Mouse (Mus musculus): ENCODE measurements around the gene Zkscan17.
"Not testable (repeated sequence)": the region's sequence is repeated elsewhere in the genome, so short reads cannot be mapped to it uniquely, and the experiment has no call there.

The Zkscan17 gene

DNA sequence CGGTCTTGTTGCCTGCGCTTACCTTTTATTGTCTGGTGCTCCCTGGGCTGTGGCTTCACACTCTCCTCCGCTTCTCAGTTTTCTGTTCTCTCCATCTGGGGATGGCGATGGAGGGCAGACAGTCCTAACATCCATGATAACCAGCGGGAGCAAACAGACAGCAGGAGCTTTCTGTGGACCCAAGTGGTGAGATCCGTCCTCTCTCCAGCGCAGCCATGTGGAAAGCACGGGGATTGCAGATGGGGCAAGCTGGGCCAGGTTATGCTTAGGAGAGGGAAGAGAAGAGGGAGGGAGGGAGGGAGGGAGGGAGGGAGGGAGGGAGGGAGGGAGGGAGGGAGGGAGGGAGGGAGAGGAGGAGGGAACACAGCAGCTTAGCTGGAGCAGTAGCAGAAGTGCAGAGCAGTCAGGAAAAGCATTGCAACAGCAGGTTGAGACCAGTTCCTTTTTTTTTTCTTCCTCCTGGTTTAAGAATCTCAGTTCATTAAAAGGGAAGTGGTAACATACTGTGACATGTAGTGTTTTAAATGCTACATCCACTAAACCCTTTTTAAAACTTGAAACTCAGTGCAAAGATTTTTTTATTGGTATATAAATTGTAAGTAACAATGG, at the start of gene Zkscan17:
TSS of gene Zkscan17 (minus strand) at position 280 of the 609 bp plus-strand sequence.
- peak; percentile 75 for DNase-seq (ENCODE audit: low read depth)

DNA sequence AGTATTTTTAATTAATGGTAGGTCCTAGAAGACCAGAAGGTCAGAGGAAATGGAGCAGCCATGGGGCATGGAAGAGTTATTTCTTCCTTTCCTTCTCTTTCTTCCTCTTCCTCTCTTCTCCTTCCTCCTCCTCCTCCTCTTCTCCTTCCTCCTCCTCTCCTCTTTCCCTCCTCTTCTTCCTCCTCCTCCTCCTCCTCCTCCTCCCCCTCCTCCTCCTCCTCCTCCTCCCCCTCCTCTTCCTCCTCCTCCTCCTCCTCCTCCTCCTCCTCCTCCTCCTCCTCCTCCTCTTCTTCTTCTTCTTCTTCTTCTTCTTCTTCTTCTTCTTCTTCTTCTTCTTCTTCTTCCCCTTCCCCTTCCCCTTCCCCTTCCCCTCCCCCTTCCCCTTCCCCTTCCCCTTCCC, 49.6 kb upstream of the Zkscan17 start, which contains the start of gene Olfr222:
TSS of gene Olfr222 (minus strand) at position 101 of the 400 bp plus-strand sequence.
- not testable (repeated sequence) for DNase-seq (ENCODE audit: low read depth)

DNA sequence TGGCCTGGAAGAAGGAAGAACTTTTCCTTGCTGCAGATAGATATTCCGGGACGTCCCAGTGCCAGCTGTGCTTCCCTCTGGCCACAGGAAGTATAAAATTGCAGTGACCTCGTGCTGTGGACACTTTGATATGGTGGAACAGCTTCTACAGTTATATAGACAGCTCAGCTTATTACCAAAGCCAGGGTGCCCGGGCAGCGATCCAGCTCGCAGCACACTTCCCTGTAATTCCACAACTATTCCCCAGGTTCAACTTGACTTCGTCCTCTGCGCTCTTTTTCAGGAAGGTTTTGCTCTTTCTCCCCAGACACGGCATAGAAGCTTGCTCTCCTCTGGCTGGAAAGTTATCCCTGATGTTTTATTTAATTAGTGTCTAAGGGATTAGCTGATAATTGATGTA, 49.2 kb upstream of the Zkscan17 start:
- DNase-seq (ENCODE audit: low read depth) = no peak

DNA sequence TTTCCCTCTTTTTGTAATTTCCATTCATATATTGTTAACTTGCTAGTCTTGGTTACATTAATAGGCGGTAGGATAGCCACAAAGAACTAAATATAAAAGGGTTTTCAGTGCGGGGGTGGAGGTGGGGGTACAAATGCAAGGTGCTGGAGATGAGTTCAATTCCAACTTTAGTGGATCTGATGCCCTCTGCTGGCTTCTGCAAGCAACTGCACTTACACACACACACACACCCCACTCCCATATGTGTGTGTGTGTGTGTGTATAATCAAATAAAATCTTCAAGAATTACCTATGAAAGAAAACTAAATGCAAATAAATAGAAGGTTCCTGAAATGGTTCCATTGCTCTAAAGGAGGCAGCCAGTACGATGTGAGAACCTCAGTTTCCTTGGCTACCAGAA, 42.8 kb upstream of the Zkscan17 start:
- peak; percentile 49 for DNase-seq (ENCODE audit: low read depth)

- no peak for DNase-seq (ENCODE audit: low read depth)
Measured at GRCm38 (mm10) chr11:59562837-59563236, 36.3 kb upstream of the Zkscan17 start.

DNA sequence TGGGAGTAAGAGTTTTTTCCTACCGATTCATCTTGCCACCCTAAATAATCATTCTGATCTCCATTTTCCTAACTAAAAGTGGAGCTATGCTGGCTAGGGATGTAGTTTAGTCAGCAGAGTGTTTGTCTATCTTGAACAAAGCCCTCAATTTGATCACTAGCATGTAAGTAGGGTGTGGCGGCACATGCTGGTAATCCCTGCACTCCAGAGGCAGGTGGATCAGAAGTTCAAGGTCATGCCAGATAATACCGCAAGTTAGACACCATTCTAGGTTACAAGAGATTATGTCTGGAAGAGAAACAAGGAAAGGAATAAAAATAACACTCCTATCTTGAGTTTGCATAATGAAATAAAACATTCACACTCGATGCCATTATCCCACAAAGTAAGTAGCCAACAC, 35.8 kb upstream of the Zkscan17 start:
- DNase-seq (ENCODE audit: low read depth) = no peak

GRCm38 (mm10) chr11:59560906-59561305, 34.4 kb upstream of the Zkscan17 start:
- DNase-seq (ENCODE audit: low read depth) = no peak

GRCm38 (mm10) chr11:59554535-59554934, 28.0 kb upstream of the Zkscan17 start:
- no peak for DNase-seq (ENCODE audit: low read depth)

DNA sequence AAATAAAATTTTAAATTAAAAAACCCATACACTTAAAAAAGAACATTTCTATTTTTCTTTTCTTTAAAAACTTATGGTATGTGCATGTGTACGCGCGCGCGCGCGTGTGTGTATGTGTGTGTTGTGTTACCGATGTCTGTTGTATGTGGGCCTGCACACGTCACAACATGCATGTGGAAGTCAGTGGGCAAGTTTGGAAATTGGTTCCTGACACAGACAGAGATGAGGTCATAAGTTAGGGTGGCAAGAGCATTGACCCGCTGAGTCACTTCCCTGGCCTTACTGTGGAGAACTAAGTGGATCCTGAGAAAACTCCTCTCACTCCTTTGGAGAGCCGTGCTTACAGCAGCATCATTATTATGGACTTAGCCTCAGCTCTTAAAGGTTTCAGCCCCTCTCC, 27.6 kb upstream of the Zkscan17 start:
- peak; percentile 42 for DNase-seq (ENCODE audit: low read depth)

DNA sequence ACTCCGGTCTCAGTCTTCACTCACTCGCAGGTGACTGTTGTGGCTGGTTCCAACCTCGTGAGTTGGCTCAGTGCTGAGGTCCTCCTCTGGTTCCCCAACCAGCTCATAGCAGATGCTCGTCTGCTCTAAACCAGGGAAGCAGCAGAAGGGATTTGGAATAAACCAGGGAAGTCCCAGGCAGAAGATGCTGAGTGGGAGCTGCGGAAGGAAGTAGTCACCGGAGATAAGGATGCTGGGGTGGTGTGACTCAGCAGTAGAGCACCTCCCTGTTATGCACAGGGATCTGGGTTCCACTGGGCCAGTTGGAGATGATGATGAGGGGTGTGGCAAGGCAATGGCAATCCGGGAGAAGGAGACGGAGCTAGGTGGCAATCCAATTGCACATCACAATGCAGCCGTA, 17.5 kb upstream of the Zkscan17 start:
- DNase-seq (ENCODE audit: low read depth) = no peak

GRCm38 (mm10) chr11:59543376-59543775, 16.8 kb upstream of the Zkscan17 start:
- DNase-seq (ENCODE audit: low read depth) = peak; percentile 58

DNA sequence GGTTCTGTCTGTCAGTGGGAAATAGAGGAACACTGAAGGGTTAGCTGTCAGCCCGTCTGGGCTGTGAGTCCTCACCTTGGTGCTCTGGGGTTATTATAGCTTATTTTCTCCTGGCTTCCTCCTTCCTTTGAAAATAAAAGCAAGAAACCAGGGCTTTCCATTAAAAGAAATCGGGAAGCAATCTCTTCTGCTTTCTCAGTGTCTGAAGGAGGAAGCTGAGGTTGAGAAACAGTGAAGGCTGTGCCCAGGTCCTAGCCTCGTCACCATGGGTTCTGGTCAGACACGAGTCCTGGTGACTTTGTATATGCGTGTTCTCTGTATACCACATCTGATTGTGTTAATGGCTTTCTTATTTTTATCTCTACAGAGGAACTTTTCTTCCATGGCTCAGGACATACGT, 15.9 kb upstream of the Zkscan17 start:
- peak; percentile 62 for DNase-seq (ENCODE audit: low read depth)

- peak; percentile 78 for DNase-seq (ENCODE audit: low read depth)
Measured at GRCm38 (mm10) chr11:59541324-59541723, 14.8 kb upstream of the Zkscan17 start, which contains the start of gene Nlrp3. TSS of gene Nlrp3 (plus strand) at chr11:59541568.

GRCm38 (mm10) chr11:59540123-59540522, 13.6 kb upstream of the Zkscan17 start:
- DNase-seq (ENCODE audit: low read depth) = peak; percentile 52

GRCm38 (mm10) chr11:59538387-59538786, 11.8 kb upstream of the Zkscan17 start:
- peak; percentile 45 for DNase-seq (ENCODE audit: low read depth)

DNA sequence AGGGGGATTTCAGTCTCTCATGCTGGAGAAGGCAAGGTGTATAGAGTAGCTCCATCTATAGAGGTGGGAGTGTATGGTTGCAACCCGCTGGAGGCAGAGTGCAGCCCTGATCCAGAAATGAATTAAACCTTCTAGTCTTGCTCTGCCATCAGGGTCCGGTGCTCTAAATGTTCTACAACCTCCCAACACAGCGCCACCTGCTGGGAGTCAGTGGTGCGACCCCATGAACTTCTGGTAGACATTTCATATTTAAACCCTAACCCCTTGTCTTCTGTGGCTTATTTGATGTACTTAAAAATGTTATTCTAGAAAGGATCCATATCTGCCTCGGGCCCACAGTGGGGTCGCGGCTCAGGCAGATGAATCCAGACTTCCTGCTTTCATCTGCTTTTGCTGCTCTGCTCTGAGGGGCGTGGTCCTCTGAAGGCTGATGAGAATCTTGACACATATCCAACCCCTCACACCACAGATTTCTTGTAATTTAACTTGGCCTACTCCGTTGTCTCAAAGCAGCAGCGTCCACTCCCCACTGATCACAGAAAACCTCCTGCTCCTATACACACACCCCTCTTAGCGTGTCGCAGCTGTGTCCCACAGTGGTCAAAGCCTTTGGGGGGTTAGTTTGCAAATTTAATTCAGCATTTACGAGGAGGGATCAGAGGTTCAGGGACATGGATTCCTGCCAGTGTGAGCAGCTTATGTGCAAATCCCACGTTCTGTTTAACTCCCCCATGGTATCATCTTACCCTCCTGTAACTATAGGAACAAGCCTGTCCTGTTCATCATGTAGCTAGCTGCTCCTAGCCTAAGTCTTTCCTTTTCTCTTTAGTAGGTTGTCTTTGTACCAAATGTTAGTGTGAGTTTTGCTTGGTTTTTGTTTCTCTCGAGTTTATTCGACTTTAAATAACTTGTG, 10.9 kb upstream of the Zkscan17 start:
- DNase-seq (ENCODE audit: low read depth) = peak; percentile 32

DNA sequence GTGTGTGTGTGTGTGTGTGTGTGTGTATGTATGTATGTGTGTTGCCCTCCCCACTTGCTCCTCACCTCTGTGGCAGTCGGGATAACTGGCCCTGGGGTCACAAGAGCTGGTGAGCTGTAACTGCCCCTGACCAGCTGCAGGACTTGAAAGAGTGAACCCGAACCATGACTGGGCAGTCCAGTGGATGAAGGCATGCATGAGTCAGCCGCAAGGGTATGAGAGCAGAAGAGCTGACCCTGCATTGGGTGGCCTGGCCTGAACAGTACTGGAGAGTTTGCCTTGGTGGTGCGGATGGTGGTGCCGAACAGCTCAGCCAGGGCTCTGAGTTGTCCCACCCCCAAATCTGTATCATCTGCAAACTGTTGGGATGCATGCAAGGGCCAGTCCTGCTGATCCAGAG, 5.0 kb upstream of the Zkscan17 start:
- no peak for DNase-seq (ENCODE audit: low read depth)

DNA sequence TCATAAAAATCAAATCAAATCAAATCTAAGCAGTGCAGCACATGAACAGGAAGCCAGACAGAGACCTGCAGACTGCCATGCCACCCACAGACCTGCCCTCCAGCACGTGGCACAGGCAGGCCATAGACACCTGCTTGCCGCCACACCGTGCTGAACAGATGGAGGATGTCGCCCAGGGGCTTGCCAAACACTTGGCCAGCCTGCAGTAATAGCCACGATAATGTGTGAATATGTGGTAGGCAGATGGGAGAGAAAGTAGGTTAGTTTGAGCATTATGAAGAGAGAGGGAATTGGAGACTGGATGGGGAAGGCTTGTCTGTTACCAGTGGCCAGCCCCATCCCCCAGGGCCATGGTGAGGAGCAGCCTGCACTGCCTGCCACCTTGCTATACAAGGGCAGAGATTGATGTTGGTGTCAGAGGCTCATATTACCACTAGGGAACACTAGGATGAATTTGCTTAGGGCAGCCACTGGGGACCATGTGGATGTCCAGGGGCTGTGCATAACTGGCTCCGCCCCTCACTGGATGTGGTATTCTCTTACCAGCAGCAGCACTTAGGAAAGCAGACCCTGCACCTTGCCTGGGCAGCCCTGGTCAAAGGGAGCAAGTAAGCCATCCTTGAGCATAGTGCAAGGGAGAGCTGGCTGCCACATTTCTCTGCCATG, 4.5 kb upstream of the Zkscan17 start:
- no peak for DNase-seq (ENCODE audit: low read depth)

GRCm38 (mm10) chr11:59530221-59530620, 3.7 kb upstream of the Zkscan17 start:
- no peak for DNase-seq (ENCODE audit: low read depth)

GRCm38 (mm10) chr11:59525237-59525636, 1.3 kb downstream of the Zkscan17 start:
- peak; percentile 90 for DNase-seq (ENCODE audit: low read depth)

DNA sequence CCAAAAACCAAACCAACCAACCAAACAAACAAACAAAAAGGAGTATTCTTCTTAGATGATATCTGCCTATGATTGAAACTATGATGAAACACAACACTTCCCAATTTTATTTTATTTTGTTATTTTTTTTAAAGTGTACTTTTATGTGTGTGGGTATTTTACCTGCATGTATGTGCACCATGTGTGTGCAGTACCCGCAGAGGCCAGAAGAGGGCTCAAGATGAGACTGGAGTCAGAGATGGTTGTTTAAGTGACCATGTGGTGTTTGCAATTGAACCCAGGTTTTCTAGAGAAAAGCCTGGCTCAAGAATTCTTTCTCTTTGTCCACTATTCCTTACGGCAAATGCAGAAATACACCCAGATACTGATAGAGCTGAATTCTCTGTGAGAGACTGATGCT, 2.4 kb downstream of the Zkscan17 start:
- DNase-seq (ENCODE audit: low read depth) = no peak

- no peak for DNase-seq (ENCODE audit: low read depth)
Measured at GRCm38 (mm10) chr11:59519741-59520495, 6.6 kb downstream of the Zkscan17 start.
